Mouse (Mus musculus) ovary, postnatal 14 days (tissue): ENCODE measurements around the gene Gm21887.
A peak's percentile ranks its signal among the peaks of the same experiment; 100 is the strongest.
"Not testable (repeated sequence)": the region's sequence is repeated elsewhere in the genome, so short reads cannot be mapped to it uniquely, and the experiment has no call there.

Source experiments
- DNase-seq: peaks from one replicate; pipeline ENCODE4 v3.0.0; 2022; ENCODE audit warnings: low spot score

Gm21887 gene

DNA sequence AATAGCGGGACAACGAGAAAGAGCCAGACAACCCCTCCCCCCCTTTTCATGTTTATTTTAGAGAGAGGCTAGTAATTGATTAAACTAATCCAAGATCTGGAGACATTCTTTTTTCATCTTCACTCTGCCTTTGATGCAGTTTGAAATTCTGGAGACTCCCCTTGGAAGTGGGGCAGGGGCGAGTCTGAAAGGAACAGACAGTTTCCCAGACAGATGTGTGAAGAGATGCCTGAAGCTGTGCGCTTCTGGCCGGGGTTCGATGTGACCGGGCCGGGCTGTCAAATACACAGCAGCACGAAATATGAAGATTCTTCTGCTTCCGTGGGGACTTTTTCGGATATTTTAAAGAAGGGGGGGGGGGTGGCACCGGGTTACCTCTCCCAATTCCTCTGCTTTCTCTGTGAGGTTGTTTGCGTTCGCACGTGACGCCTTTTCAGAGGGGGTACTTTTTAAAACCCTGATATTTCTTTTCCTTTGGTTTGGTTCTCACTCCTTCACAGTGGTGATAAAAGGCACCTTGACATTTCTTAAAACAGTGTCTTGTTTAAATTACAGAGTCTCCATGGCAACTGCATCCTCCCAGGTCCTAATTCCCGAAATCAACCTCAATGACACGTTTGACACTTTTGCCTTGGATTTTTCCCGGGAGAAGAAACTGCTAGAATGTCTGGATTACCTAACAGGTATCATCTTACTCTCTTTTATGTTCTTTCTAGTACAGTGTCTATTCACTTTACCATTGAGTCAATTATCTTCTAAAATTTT lies 25.9 kb upstream of the Gm21887 start:
- not testable (repeated sequence) for DNase-seq

DNA sequence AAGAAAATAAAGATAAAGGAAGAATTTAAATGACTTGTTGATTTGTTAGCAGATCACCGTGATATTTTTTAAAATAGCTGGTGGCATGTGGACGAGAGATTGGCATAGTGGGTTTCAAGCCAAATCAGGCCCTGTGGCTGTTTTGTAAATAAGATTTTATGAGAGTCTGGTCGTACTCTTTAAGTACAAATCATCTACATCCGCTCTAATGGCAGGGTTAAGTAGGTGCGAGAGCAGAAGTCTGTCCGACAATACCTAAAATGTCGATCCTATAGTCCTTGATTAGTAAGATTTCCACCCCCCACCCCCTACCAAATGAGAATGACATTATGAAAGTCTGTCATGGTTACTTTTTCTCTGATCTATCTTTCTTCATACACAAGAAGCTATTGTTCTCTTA lies 25.1 kb upstream of the Gm21887 start:
- not testable (repeated sequence) for DNase-seq

DNA sequence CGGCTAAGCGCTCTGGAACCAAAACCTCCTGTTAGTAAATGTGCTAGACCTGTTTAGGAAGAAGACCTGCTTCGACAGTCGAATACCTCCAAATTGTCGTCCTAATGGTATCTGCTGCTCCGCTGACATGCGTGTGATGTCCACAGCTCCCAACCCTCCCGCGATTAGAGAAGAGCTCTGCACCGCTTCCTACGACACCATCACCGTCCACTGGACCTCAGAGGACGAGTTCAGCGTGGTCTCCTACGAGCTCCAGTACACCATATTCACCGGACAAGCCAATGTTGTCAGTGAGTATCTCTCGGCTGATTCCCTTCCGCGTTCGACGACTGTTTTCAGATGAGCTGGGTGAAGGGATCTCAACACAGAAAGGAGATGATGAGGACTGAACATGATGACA lies 24.6 kb upstream of the Gm21887 start:
- not testable (repeated sequence) for DNase-seq

DNA sequence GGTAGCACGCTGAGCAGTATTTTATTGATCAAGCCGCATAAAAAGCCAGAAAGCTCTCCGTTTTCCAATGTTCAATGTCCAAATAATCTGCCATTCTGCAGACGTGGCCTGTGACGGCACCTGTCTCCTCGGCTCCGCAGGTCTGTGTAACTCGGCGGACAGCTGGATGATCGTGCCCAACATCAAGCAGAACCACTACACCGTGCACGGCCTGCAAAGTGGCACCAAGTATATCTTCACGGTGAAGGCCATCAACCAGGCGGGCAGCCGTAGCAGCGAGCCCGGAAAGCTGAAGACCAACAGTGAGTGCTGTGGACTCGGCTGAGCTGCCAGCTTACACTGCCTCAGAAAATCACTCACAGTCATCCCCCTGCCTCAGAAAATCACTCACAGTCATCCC lies 23.7 kb upstream of the Gm21887 start:
- not testable (repeated sequence) for DNase-seq

DNA sequence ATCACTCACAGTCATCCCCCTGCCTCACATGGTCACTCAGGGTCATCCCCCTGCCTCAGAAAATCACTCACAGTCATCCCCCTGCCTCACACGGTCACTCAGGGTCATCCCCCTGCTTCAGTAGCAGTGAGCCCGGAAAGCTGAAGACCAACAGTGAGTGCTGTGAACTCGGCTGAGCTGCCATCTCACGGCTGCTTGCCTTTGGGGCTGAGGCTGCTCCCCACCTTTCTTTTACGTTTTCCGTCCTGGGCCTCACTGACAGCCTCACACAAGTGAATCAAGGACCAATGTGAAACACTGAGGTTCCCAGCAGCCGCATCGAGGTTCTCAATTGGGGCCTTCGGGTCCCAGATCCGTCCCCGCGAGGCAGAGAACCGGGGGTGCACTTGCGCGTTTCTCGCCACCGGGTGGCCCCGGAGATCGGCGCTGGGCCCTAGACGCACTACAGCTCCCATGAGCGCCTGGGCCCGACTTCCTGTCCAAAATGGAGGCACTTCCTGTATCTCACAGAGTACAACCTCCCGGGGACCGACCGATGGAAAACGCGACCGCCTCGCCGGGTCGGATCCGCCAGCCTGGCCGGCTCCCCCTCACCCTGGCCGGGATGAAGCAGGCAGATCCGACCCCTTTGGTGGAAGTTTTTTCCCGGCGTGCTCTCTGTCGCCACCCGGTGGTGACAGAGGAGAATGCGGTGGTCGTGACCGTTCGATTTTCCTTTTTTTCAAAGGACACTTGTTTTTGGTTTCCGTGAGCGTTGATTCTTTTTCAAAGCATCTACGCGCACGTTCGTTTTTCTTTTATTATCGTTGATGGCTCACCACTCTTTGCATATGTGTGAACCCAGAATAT lies 22.7 kb upstream of the Gm21887 start:
- peak; percentile 82 for DNase-seq

DNA sequence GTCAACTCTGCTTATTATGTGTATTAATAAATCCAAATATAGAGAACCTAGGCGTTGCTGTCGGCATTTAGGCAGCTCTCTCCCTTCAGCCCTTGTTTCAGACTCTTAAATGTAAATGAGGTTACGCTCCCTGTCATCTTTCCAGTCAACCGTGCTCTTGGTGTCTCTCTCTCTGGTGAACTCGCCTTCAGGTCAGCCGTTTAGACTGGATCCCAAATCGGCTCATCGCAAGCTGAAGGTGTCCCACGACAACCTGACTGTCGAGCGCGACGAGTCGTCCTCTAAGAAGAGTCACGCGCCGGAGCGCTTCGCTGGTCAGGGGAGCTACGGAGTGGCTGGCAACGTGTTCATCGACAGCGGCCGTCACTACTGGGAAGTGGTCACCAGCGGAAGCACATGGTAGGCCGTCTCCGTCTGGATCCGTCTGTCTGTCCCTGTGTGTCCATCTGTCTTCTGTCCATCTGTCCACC lies 22.1 kb upstream of the Gm21887 start:
- DNase-seq, result not testable (repeated sequence)

DNA sequence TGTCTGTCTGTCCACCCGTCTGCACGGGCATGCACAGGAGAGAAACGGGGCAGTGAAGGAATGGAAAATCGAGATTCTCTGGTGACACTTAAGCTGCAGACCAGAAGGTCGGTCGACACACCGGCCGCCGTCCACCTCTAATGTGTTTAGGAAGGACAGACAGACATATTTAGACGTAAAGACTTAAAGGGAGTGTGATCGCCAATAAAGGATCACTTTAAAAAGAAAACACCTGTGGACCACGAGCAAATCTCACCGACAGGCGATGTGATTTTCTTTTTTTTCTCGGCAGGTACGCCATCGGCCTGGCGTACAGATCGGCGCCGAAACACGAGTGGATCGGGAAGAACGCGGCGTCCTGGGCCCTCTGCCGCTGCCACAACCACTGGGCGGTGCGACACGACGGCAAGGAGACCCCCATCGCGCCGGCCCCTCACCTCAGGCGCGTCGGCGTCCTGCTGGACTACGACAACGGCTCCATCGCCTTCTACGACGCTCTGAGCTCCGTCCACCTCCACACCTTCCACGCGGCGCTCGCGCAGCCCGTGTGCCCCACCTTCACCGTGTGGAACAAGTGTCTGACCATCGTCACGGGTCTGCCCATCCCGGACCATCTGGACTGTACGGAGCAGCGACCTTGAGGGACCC lies 20.8 kb upstream of the Gm21887 start:
- DNase-seq, result not testable (repeated sequence)

DNA sequence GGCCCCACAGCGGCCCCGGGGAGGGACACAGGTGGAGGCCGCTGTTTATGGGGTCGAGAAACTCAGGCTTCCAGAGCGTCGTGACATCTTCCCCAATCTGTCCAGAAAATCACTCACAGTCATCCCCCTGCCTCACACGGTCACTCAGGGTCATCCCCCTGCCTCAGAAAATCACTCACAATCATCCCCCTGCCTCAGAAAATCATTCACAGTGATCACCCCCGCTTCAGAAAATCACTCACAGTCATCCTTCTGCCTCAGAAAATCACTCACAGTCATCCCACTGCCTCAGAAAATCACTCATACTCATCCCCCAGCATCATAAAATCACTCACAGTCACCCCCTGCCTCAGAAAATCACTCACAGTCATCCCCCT lies 20.3 kb upstream of the Gm21887 start:
- peak; percentile 19 for DNase-seq

DNA sequence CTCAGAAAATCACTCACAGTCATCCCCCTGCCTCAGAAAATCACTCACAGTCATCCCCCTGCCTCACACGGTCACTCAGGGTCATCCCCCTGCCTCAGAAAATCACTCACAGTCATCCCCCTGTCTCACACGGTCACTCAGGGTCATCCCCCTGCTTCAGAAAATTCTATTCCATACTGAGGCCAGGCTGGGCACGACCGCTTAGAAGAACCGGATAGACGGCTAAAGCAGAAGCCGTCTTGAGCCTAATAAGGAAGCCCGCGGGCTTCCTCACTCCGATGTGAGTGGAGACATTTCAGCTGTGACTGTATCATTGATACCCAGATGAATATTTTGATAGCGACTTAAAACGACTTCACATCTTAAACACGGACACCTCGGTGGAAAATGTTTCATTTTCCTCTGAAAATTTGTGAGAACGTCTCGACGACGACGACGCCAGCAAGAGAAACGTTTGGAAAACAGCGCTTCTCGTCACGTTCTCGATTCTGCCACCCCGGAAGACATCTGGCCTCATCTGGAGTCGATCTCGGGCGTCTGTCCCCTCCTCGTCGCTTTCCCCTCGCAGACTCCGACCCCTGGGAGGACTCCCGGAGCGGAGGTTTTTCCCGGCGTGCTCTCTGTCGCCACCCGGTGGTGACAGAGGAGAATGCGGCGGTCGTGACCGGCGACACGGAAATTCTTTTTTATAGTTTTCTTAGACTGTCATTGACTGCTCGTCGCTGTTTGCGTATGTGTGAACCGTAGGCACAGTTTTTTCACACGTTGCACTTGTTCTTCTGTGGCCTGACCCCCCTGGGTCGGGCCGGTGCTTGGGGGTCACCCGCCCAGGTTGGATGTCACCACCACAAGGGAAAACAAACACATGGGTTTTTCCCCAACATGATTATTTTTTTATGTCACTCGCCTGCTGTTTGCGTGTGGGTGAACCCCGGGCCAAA lies 19.5 kb upstream of the Gm21887 start:
- DNase-seq, result peak; percentile 71

DNA sequence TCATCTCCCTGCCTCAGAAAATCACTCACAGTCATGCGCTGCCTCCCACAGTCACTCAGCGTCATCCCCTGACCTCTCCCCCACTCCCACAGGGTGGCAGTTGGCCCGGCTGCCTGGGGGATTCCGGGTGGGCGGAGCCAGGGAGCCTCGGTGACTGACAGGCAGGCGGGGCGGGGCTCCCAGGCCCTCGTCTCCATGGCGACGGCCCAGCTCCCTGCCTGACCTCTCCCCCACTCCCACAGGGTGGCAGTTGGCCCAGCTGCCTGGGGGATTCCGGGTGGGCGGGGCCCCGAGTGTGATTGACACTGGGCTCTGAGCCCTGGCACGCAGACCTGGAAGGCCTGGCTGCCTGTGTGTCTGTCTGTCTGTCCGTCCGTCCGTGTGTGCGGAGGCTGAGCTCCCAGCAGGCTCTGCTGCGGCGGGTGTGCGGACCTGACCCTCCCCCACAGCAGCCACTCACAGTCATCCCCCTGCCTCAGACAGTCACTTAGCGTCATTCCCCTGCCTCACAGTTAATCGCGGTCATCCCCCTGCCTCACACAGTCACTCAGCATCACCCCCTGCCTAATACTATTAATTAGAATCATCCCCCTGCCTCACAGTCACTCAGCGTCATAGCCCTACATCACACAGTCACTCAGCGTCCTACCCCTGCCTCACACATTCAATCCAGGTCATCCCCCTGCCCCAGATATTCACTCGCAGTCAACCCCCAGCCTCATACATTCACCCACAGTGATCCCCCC lies 18.2 kb upstream of the Gm21887 start:
- peak; percentile 98 for DNase-seq

DNA sequence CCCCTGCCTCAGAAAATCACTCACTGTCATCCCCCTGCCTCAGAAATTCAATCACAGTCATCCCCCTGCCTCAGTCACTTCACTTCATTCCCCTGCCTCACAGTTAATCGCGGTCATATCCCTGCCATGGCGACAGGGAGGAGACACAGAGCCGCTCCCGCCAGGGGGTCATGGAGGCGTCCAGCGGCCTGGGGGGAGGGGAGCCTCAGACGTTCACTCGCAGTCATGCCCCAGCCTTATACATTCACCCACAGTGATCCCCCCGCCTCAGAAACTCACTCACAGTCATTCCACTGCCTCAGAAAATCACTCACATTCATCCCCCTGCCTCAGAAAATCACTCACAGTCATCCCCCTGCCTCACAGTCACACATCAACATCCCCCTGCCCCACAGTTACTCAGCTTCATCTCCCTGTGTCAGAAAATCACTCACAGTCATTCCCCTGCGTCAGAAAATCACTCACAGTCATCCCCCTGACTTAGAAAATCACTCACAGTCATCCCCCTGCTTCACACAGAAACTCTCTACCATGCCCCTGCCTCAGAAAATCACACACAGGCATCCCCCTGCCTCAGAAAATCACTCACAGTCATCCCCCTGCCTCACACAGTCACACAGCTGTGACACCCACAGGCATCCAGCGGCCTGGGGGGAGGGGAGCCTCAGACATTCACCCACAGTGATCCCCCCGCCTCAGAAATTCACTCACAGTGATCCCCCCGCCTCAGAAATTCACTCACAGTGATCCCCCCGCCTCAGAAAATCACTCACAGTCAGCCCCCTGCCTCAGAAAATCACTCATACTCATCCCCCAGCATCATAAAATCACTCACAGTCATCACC lies 17.2 kb upstream of the Gm21887 start:
- DNase-seq, result not testable (repeated sequence)

DNA sequence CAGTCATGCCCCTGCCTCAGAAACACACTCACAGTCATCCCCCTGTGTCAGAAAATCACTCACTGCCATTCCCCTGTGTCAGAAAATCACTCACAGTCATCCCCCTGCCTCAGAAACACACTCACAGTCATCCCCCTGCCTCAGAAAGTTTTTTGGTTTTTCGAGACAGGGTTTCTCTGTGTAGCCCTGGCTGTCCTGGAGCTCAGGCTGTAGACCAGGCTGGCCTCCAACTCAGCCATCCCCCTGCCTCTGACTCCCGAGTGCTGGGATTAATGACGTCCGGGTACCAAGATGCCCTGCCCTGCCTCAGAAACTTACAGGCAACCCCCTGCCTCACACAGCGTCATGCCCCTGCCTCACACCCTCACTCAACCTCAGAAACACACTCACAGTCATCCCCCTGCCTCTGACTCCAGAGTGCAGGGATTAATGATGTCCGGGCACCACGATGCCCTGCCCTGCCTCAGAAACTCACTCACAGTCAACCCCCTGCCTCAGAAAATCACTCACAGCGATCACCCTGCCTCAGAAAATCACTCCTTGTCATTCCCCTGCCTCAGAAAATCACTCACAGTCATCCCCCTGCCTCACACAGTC lies 16.4 kb upstream of the Gm21887 start:
- not testable (repeated sequence) for DNase-seq

DNA sequence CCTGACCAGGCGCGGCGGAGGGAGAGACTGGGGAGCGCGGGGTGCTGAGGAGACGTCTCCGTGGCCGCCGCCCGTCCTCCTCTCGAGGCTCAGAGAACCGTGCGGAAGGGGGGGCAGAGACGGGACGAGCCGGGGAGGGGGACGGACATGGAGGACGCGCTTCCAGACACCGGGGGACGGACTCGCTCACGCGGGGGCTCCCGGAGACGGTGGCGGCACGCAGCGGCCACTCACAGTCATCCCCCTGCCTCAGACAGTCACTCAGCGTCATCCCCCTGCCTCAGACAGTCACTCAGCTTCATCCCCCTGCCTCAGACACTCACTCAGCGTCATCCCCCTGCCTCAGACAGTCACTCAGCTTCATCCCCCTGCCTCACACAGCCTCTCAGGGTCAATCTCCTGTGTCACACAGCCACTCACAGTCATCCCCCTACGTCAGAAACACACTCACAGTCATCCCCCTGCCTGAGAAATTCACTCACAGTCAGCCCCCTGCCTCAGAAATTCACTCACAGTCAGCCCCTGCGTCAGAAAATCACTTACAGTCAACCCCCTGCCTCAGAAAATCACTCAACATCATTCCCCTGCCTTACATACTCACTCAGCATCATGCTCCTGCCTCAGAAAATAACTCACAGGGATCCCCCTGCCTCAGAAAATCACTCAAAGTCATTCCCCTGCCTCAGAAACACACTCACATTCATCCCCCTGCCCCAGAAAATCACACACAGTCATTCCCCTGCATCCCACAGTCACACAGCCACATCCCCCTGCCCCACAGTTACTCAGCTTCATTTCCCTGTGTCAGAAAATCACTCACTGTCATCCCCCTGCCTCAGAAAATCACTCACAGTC lies 15.2 kb upstream of the Gm21887 start:
- not testable (repeated sequence) for DNase-seq

DNA sequence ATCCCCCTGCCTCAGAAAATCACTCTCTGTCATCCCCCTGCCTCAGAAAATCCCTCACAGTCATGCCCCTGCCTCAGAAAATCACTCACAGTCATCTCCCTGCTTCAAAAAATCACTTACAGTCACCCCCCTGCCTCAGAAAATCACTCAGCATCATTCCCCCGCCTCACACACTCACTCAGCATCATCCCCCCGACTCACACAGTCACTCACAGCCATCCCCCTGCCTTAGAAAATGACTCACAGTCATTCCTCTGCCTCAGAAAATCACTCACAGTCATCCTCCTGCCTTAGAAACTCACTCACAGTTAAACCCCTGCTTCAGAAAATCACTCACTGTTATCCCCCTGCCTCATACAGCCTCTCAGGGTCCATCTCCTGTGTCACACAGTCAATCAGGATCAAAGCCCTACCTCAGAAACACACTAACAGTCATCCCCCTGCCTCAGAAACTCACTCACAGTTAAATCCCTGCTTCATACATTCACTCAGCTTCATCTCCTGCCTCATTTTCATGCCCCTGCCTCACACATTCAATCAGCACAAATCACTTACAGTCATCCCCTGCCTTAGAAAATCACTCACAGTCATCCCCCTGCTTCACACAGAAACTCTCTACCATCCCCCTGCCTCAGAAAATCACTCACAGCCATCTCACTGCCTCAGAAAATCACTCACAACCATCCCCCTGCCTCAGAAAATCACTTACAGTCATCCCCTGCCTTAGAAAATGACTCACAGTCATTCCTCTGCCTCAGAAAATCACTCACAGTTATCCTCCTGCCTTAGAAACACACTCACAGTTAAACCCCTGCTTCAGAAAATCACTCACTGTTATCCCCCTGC lies 14.4 kb upstream of the Gm21887 start:
- DNase-seq, result not testable (repeated sequence)

DNA sequence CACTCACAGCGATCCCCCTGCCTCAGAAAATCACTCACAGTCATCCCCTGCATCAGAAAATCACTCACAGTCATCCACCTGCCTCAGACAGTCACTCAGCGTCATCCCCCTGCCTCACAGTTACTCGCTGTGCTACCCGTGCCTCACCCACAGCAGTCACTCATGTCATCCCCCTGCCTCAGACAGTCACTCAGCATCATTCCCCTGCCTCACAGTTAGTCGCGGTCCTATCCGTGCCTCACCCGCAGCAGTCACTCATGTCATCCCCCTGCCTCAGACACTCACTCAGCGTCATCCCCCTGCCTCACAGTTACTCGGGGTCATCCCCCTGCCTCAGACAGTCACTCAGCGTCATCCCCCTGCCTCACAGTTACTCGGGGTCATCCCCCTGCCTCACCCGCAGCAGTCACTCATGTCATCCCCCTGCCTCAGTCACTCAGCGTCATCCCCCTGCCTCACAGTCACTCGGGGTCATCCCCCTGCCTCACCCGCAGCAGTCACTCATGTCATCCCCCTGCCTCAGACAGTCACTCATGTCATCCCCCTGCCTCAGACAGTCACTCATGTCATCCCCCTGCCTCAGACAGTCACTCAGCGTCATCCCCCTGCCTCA lies 13.4 kb upstream of the Gm21887 start:
- not testable (repeated sequence) for DNase-seq

DNA sequence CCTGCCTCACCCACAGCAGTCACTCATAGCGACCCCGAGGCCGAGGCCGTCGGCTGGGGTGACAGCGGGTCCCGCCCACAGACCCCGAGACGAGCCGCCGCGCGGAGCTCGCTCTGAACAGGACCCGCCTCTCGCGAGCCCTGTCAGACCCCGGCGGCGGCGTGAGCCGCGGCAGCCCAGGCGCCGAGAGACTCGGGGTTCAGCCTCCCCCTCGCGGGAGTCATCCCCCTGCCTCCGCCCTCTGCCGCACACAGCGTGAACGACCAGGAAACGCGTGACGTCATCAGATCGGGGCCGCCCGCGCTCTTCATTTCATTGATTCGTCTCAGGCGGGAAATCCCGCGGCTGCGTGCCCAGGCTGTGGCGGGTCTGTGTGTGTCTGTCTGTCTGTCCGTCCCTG lies 12.5 kb upstream of the Gm21887 start:
- DNase-seq, result peak; percentile 81

DNA sequence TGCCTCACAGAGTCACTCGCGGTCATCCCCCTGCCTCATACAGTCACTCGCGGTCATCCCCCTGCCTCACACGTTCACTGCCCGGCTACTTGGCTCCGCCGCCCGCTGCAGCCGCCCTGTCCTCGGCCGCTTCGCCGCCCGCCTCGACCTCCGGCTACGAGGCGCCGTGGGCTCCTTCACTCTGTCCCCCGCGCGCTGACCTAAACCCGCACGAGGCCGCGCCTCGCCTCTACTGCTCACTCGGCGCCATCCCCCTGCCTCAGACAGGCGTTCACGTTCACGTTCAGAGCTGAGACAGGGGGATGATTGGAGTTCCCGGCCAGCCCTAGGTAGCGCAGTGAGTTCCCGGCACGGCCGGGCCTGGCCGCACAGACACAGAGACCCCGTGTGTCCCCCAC lies 12.0 kb upstream of the Gm21887 start:
- not testable (repeated sequence) for DNase-seq
